Mouse (Mus musculus) midbrain, embryonic 10.5 days (tissue): ENCODE measurements at regions not wholly inside any gene's neighbourhood (a gene's known extent, or its start where the extent isn't known, plus 50 kb on each side); places are given as distances from the start of the nearest gene placed in this dataset.
A peak's percentile ranks its signal among the peaks of the same experiment; 100 is the strongest.

Source experiments
- DNase-seq: peaks from one replicate; pipeline ENCODE4 v3.0.0-alpha.2; 2017; ENCODE audit warnings: low spot score
- H3K27ac ChIP-seq: fragments of 300-500 bp; sonication (generic); replicated peaks from 2 replicates; pipeline ENCODE4 v1.5.1; 2016; ENCODE audit warnings: mild to moderate bottlenecking
- H3K27me3 ChIP-seq: fragments of 300-500 bp; sonication (generic); 2 replicates; pipeline ENCODE4 v1.6.1; 2016; ENCODE audit warnings: low read depth, mild to moderate bottlenecking; ENCODE audit not compliant: poor library complexity, severe bottlenecking
- H3K36me3 ChIP-seq: fragments of 300-500 bp; sonication (generic); 2 replicates; pipeline ENCODE4 v1.6.1; 2016; ENCODE audit warnings: mild to moderate bottlenecking, moderate library complexity
- H3K4me1 ChIP-seq: fragments of 300-500 bp; sonication (generic); 2 replicates; pipeline ENCODE4 v1.6.1; 2016
- H3K4me3 ChIP-seq: fragments of 300-500 bp; sonication (generic); 2 replicates; pipeline ENCODE4 v1.5.1; 2016; ENCODE audit warnings: mild to moderate bottlenecking, moderate library complexity
- H3K9me3 ChIP-seq: fragments of 300-500 bp; sonication (generic); replicated peaks from 2 replicates; pipeline ENCODE4 v1.6.1; 2016; ENCODE audit warnings: mild to moderate bottlenecking
- WGBS: fragments of 180-500 bp; shearing (Covaris S2); methylation state at CpG from one replicate; pipeline ENCODE4 v1.1.7; 2016; 5-methylcytosine and 5-hydroxymethylcytosine counted together

- H3K36me3 ChIP-seq: no peaks in the 10 kb centered on the region
- WGBS: 88% methylated on average over 5 of the region's 5 CpGs
- 0 out of 2 replicates have a peak overlapping the region, but pooled peaks have one; percentile 33 for H3K27ac ChIP-seq
- H3K9me3 ChIP-seq: no peaks in the 10 kb centered on the region
- H3K4me1 ChIP-seq: peaks cover 41% of the 10 kb centered on the region
- H3K27me3 ChIP-seq: no peaks in the 10 kb centered on the region
- H3K4me3 ChIP-seq: no peak overlapping the region
- no peak for DNase-seq
Measured at GRCm38 (mm10) chr14:120847006-120847405, 64.0 kb upstream of the Ipo5 start.

GRCm38 (mm10) chr14:120848083-120848951 lies 62.7 kb upstream of the Ipo5 start:
- DNase-seq: no peak
- Histone ChIP-seq H3K4me1 (peaks cover 41% of the 10 kb centered on the region), H3K27ac (peak overlapping the region; percentile 72), H3K9me3 (0 out of 2 replicates have a peak, but pooled peaks cover 3% of the 10 kb centered on the region), H3K36me3 (no peaks in the 10 kb centered on the region), H3K27me3 (no peaks in the 10 kb centered on the region), H3K4me3 (no peak overlapping the region)
- 54% methylated on average over 11 of the region's 11 CpGs for WGBS

- H3K27ac ChIP-seq: peak overlapping the region; percentile 72
- H3K4me3 ChIP-seq: no peak overlapping the region
- H3K27me3 ChIP-seq: no peaks in the 10 kb centered on the region
- no peak for DNase-seq
- whole genome bisulfite sequencing: 76% methylated on average over 10 of the region's 10 CpGs
- 0 out of 2 replicates have a peak, but pooled peaks cover 3% of the 10 kb centered on the region for H3K9me3 ChIP-seq
- H3K4me1 ChIP-seq: peaks cover 42% of the 10 kb centered on the region
- no peaks in the 10 kb centered on the region for H3K36me3 ChIP-seq
Measured at GRCm38 (mm10) chr14:120849159-120849558, 61.9 kb upstream of the Ipo5 start.

GRCm38 (mm10) chr14:120853643-120854042 lies 57.4 kb upstream of the Ipo5 start:
- 88% methylated on average over 5 of the region's 5 CpGs for WGBS
- DNase-seq: no peak
- Histone ChIP-seq H3K27me3 (no peaks in the 10 kb centered on the region), H3K9me3 (peaks cover 10% of the 10 kb centered on the region; the same call in 1 of the 2 replicates), H3K36me3 (no peaks in the 10 kb centered on the region), H3K4me3 (no peak overlapping the region), H3K4me1 (peaks cover 24% of the 10 kb centered on the region), H3K27ac (no peak overlapping the region)

GRCm38 (mm10) chr14:120854559-120854958 lies 56.5 kb upstream of the Ipo5 start:
- no peak for DNase-seq
- WGBS: 72% methylated on average over 7 of the region's 7 CpGs
- H3K4me3 ChIP-seq: no peak overlapping the region
- H3K9me3 ChIP-seq: peaks cover 19% of the 10 kb centered on the region; the same call in 1 of the 2 replicates
- no peaks in the 10 kb centered on the region for H3K27me3 ChIP-seq
- no peaks in the 10 kb centered on the region for H3K36me3 ChIP-seq
- no peak overlapping the region for H3K27ac ChIP-seq
- H3K4me1 ChIP-seq: peaks cover 16% of the 10 kb centered on the region; the same call in 1 of the 2 replicates

GRCm38 (mm10) chr14:120855181-120855580 lies 55.8 kb upstream of the Ipo5 start:
- no peak for DNase-seq
- 96% methylated on average over 13 of the region's 13 CpGs for WGBS
- H3K27me3 ChIP-seq: no peaks in the 10 kb centered on the region
- no peak overlapping the region for H3K4me3 ChIP-seq
- H3K36me3 ChIP-seq: no peaks in the 10 kb centered on the region
- peaks cover 21% of the 10 kb centered on the region; the same call in 1 of the 2 replicates for H3K9me3 ChIP-seq
- peaks cover 16% of the 10 kb centered on the region; the same call in 1 of the 2 replicates for H3K4me1 ChIP-seq
- H3K27ac ChIP-seq: no peak overlapping the region
